Mouse (Mus musculus): ENCODE measurements around the gene Prdm13. TPM values are rescaled to one million over a fixed set of nuclear protein-coding genes. Genes with fewer than 3 reads are reported as not detected.

Gene Prdm13
- polyA plus RNA-seq, 2 experiments = not detected

GRCm38 (mm10) chr4:21680971-21681370 lies 4.8 kb downstream of the Prdm13 start:
- H3K27me3 ChIP-seq (ENCODE audit: control insufficient read depth, insufficient read depth, low read length) = peaks cover 100% of the 10 kb centered on the region
- H3K27ac ChIP-seq (replicated peaks; ENCODE audit: low read depth, low read length) = no peak overlapping the region
- WGBS = 8% methylated on average over 10 of the region's 10 CpGs
- H3K4me2 ChIP-seq (replicated peaks; ENCODE audit: low read depth, low read length, severe bottlenecking) = no peak overlapping the region
- no peak for TF ChIP-seq POLR2A (IDR thresholded peaks at IDR 0.05; ENCODE audit: borderline replicate concordance, extremely low read depth, insufficient read depth, insufficient read length)
- ATAC-seq (ENCODE audit: low FRiP score, low read depth) (no peak), DNase-seq (ENCODE audit: low spot score) (no peak)
- H3K9ac ChIP-seq (ENCODE audit: low read depth, low read length, severe bottlenecking) = no peak overlapping the region
- no peak overlapping the region for H3K4me3 ChIP-seq (replicated peaks; ENCODE audit: low read length)
- H3K9me3 ChIP-seq (ENCODE audit: control insufficient read depth, low read length) = no peaks in the 10 kb centered on the region
- H3K36me3 ChIP-seq (ENCODE audit: control insufficient read depth, insufficient read depth, low read length) = no peaks in the 10 kb centered on the region
- peaks cover 8% of the 10 kb centered on the region; the same call in 1 of the 2 replicates for H3K4me1 ChIP-seq (ENCODE audit: control insufficient read depth, insufficient read depth, low read length)

GRCm38 (mm10) chr4:21679624-21680480 lies 5.9 kb downstream of the Prdm13 start:
- Histone ChIP-seq H3K36me3 (ENCODE audit: control insufficient read depth, insufficient read depth, low read length) (no peaks in the 10 kb centered on the region), H3K4me2 (replicated peaks; ENCODE audit: low read depth, low read length, severe bottlenecking) (peak overlapping the region; percentile 53), H3K4me3 (replicated peaks; ENCODE audit: low read length) (peak overlapping the region; percentile 42), H3K9ac (ENCODE audit: low read depth, low read length, severe bottlenecking) (no peak overlapping the region), H3K27ac (replicated peaks; ENCODE audit: low read depth, low read length) (no peak overlapping the region), H3K9me3 (ENCODE audit: control insufficient read depth, low read length) (no peaks in the 10 kb centered on the region), H3K27me3 (ENCODE audit: control insufficient read depth, insufficient read depth, low read length) (peaks cover 99% of the 10 kb centered on the region), H3K4me1 (ENCODE audit: control insufficient read depth, insufficient read depth, low read length) (peaks cover 8% of the 10 kb centered on the region; the same call in 1 of the 2 replicates)
- WGBS = 3% methylated on average over 42 of the region's 42 CpGs
- no peak for DNase-seq (ENCODE audit: low spot score)
- 0 out of 2 replicates have a peak, but pooled peaks have one; percentile 3 for ATAC-seq (ENCODE audit: low FRiP score, low read depth)
- no peak for TF ChIP-seq POLR2A (IDR thresholded peaks at IDR 0.05; ENCODE audit: borderline replicate concordance, extremely low read depth, insufficient read depth, insufficient read length)

DNA sequence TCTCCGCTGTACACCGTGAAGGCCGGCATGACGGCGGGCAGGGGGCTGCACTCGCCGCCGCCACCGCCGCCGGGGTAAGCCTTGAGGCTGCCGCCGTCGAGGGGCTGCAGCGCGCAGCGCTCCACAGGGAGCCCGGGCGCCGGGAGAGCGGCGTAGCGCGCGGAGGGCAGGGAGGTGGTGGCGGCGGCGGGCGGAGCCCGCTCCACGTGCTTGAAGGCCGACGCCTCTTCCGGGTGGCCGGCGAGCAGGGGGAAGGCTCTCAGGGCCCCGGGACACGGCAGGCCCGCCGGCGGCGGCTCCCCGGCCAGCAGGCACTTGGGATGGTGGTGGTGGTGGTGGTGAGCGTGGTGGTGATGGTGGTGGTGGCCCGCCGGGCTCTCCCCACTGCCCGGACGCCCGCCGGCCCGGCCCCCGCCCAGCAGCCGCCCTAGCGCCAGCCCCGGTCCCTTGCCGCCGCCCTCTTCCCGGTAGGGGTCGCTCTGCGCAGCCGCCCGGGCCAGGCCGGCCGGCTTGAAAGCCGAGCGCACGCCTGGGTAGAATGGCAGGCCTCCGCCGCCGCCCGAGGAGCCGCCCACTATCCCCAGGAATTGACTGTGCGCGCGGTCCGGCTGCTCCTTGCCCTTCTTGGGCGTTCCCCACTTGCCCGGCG lies 6.7 kb downstream of the Prdm13 start:
- peak overlapping the region; percentile 42 for H3K4me3 ChIP-seq (replicated peaks; ENCODE audit: low read length)
- no peak overlapping the region for H3K27ac ChIP-seq (replicated peaks; ENCODE audit: low read depth, low read length)
- H3K9me3 ChIP-seq (ENCODE audit: control insufficient read depth, low read length) = no peaks in the 10 kb centered on the region
- DNase-seq (ENCODE audit: low spot score) = no peak
- no peak for TF ChIP-seq POLR2A (IDR thresholded peaks at IDR 0.05; ENCODE audit: borderline replicate concordance, extremely low read depth, insufficient read depth, insufficient read length)
- no peaks in the 10 kb centered on the region for H3K36me3 ChIP-seq (ENCODE audit: control insufficient read depth, insufficient read depth, low read length)
- peak; percentile 72 for ATAC-seq (ENCODE audit: low FRiP score, low read depth)
- no peak overlapping the region for H3K9ac ChIP-seq (ENCODE audit: low read depth, low read length, severe bottlenecking)
- peak overlapping the region; percentile 53 for H3K4me2 ChIP-seq (replicated peaks; ENCODE audit: low read depth, low read length, severe bottlenecking)
- peaks cover 99% of the 10 kb centered on the region for H3K27me3 ChIP-seq (ENCODE audit: control insufficient read depth, insufficient read depth, low read length)
- H3K4me1 ChIP-seq (ENCODE audit: control insufficient read depth, insufficient read depth, low read length) = peaks cover 8% of the 10 kb centered on the region; the same call in 1 of the 2 replicates
- WGBS = 1% methylated on average over 33 of the region's 79 CpGs

DNA sequence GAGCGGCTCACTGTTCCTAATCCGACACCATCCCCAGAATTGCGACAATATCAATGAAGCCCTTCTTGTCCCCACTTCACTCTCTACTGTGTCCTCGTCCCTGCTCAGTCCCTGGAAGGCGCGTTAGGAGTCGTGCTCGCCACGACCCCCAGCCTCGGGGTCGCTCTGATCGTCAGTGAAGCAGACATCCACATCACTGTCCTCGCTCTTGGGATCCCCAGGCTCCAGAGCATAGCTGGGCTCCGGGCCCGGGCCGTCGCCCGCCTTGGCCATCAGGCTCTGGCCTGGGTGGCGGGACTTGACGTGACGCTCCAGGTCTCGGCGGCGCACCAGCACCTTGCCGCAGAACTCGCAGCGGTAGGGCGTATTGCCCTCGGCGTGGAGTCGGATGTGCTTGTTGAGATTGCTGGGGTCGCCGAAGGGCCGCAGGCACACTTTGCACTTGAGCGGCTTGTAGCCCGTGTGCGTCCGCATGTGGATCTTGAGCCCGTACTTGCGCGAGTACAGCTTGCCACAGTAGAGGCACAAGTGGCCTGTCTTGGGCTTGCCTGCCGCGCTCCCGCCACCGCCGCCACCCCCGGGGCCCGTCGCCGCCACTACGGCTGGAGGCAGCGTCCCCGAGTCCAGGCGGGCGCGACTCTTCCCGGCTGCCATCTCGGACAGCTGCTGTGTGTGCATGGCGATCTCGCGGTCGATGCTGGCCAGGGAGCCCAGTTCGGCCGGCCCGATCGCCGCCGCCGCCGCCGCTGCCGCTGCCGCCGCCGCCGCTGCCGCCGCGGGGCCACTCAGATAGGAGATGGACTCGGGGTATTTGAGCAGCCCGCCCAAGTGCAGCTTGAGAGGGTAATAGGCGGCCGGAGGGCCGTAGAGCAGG lies 7.4 kb downstream of the Prdm13 start:
- Histone ChIP-seq H3K9me3 (ENCODE audit: control insufficient read depth, low read length) (no peaks in the 10 kb centered on the region), H3K27me3 (ENCODE audit: control insufficient read depth, insufficient read depth, low read length) (peaks cover 98% of the 10 kb centered on the region)
- WGBS = under 1% methylated on average over 57 of the region's 84 CpGs

DNA sequence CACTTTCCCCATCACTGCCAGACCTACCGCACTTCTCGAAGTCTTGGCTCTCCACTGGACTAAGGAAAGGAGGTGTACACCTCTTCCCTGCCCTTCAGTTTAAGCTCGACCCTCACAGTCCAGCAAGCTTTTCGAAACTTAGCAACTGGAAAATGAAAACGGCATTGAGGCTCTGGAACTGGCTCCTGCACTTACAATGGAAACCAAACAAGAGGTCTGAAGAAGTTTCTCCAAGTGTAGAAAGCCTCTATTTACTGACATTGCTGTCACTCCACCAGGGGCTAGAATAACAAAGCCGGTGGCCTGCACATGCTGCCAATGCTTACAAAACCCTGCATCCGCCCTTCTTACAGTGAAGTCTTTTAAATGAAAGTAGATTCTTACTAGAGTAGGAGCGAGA lies 11.1 kb downstream of the Prdm13 start:
- 5% methylated on average over 8 of the region's 8 CpGs for WGBS
- Histone ChIP-seq H3K4me2 (replicated peaks; ENCODE audit: low read depth, low read length, severe bottlenecking) (no peak overlapping the region), H3K27ac (replicated peaks; ENCODE audit: low read depth, low read length) (no peak overlapping the region), H3K9me3 (ENCODE audit: control insufficient read depth, low read length) (no peaks in the 10 kb centered on the region), H3K27me3 (ENCODE audit: control insufficient read depth, insufficient read depth, low read length) (peaks cover 71% of the 10 kb centered on the region), H3K9ac (ENCODE audit: low read depth, low read length, severe bottlenecking) (no peak overlapping the region), H3K36me3 (ENCODE audit: control insufficient read depth, insufficient read depth, low read length) (no peaks in the 10 kb centered on the region), H3K4me3 (replicated peaks; ENCODE audit: low read length) (no peak overlapping the region), H3K4me1 (ENCODE audit: control insufficient read depth, insufficient read depth, low read length) (peaks cover 8% of the 10 kb centered on the region; the same call in 1 of the 2 replicates)
- DNase-seq (ENCODE audit: low spot score) (no peak), ATAC-seq (ENCODE audit: low FRiP score, low read depth) (no peak)
- TF ChIP-seq POLR2A (IDR thresholded peaks at IDR 0.05; ENCODE audit: borderline replicate concordance, extremely low read depth, insufficient read depth, insufficient read length) = no peak

More for the DNA sequence above, 7.4 kb downstream of the Prdm13 start:
- H3K4me1 ChIP-seq (ENCODE audit: control insufficient read depth, insufficient read depth, low read length) = peaks cover 8% of the 10 kb centered on the region; the same call in 1 of the 2 replicates
- TF ChIP-seq POLR2A (IDR thresholded peaks at IDR 0.05; ENCODE audit: borderline replicate concordance, extremely low read depth, insufficient read depth, insufficient read length) = no peak
- DNase-seq (ENCODE audit: low spot score) (no peak), ATAC-seq (ENCODE audit: low FRiP score, low read depth) (no peak)
- H3K9ac ChIP-seq (ENCODE audit: low read depth, low read length, severe bottlenecking) = no peak overlapping the region
- peak overlapping the region; percentile 53 for H3K4me2 ChIP-seq (replicated peaks; ENCODE audit: low read depth, low read length, severe bottlenecking)
- no peaks in the 10 kb centered on the region for H3K36me3 ChIP-seq (ENCODE audit: control insufficient read depth, insufficient read depth, low read length)
- H3K4me3 ChIP-seq (replicated peaks; ENCODE audit: low read length) = peak overlapping the region; percentile 42
- no peak overlapping the region for H3K27ac ChIP-seq (replicated peaks; ENCODE audit: low read depth, low read length)

Data from limb, embryonic 14.5 days (tissue).